Mouse (Mus musculus): ENCODE results near the gene Olfr1396.
"Not testable (repeated sequence)": the region's sequence is repeated elsewhere in the genome, so short reads cannot be mapped to it uniquely, and the experiment has no call there.

Gene Olfr1396

DNA sequence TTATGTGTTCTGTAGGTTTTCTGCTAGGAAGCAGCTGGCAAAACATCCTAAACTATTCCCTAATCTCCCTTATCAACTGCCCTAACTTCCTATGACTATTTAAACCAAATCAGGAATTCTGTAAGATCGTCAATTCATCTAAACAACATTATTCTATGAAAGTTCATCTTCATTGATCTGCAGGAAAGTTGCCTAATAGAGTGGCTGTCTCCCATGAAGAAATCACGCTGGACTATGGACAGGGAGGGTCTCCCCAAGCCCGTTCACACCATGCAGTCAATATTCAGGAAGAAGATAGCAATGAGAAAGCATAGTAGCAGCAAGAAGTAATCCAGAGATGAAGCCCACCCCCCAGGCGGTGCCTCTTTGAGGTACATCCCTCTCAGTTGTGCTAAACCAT lies 23.5 kb downstream of the Olfr1396 start:
- in situ Hi-C loops (cut with MboI, MseI) = no loop called here

- in situ Hi-C loops (cut with MboI, MseI) = no loop called here
These were observed 24.1 kb downstream of the Olfr1396 start for GRCm38 (mm10) chr11:49090551-49090950.

- in situ Hi-C loops (cut with MboI, MseI) = loop anchor here in 1 of 2 experiments (5.0 kb wide), 1 partner anchor 38 kb away; the partner anchor contains the start of gene 9930111J21Rik2
These were observed 24.8 kb downstream of the Olfr1396 start for GRCm38 (mm10) chr11:49089735-49090507.

- in situ Hi-C loops (cut with MboI, MseI) = loop anchor here in 1 of 2 experiments (5.0 kb wide), 1 partner anchor 37 kb away; the partner anchor contains the start of gene 9930111J21Rik2
These were observed 25.6 kb downstream of the Olfr1396 start for GRCm38 (mm10) chr11:49088990-49089652.

GRCm38 (mm10) chr11:49087830-49088616 lies 26.7 kb downstream of the Olfr1396 start:
- in situ Hi-C loops (cut with MboI, MseI) = loop anchor here in 1 of 2 experiments (5.0 kb wide), 1 partner anchor 36 kb away; the partner anchor contains the start of gene 9930111J21Rik2

GRCm38 (mm10) chr11:49086858-49087361 lies 27.8 kb downstream of the Olfr1396 start:
- in situ Hi-C loops (cut with MboI, MseI) = loop anchor here in 1 of 2 experiments (5.0 kb wide), 1 partner anchor 35 kb away; the partner anchor contains the start of gene 9930111J21Rik2

GRCm38 (mm10) chr11:49084875-49085274 lies 29.8 kb downstream of the Olfr1396 start:
- in situ Hi-C loops (cut with MboI, MseI) = loop anchor here in 1 of 2 experiments (5.0 kb wide), 1 partner anchor 33 kb away; the partner anchor contains the start of gene 9930111J21Rik2

- in situ Hi-C loops (cut with MboI, MseI) = no loop called here
These were observed 30.3 kb downstream of the Olfr1396 start for GRCm38 (mm10) chr11:49084385-49084784.

GRCm38 (mm10) chr11:49083808-49084207 lies 30.9 kb downstream of the Olfr1396 start:
- in situ Hi-C loops (cut with MboI, MseI) = no loop called here

DNA sequence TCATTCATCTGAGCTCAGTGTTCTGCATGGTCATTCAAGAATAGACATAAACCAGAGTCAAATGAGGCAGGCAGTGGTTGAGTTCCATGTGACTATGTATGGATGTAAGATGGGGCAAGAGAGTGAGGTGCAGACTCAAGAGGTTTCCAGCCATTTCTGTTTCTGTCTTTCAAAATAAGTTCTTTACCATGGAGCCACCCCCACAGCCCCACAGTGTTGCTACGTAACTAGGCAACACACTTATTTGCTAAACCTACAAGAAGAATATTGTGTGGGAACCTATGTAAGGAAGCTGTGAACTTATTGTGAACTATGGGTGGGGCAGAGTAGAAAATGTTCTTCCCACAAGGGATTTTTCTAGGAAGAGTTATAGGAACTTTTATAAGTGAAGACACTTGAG lies 31.5 kb downstream of the Olfr1396 start:
- in situ Hi-C loops (cut with MboI, MseI) = no loop called here

DNA sequence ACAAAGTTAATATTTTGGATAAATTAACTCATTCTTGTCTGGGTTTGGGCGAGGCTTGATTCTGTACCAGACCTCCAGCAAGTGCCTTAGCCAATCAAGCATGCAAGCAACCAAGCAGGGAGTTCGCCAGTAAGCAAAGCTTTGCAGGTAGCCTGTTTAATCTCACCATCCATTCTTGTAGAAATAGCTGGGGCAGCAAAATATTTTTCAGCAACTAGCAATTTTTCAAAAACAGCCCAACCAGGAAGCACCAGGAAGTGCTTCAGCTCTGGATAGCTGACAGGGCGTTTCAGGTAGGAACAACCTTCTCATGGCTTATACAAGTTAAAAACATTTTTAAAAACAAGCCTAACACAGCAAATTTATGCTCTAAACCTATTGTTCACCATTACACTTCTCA lies 32.8 kb downstream of the Olfr1396 start:
- in situ Hi-C loops (cut with MboI, MseI) = no loop called here

DNA sequence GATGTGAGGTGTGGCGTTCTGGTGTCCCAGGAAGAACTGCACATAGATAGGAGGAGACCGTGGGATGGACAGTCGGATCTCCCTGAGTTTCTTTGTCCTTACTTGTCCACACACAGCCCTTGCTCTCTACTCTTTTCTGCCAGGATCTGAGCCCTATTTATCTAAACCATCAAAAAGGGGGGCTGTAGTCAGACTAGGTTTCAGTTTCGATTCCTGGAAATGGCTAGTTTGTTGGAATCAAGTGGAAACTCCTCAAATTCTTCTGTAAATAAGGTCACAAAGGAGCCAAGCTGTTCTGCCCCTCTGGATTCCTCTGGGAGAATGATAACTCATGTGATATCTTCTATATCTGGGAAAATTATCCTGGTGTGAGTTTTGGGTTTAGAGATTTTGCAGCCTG lies 33.3 kb downstream of the Olfr1396 start:
- in situ Hi-C loops (cut with MboI, MseI) = no loop called here

- in situ Hi-C loops (cut with MboI, MseI) = no loop called here
These were observed 34.0 kb downstream of the Olfr1396 start for GRCm38 (mm10) chr11:49080636-49081035.

GRCm38 (mm10) chr11:49078719-49079118 lies 36.0 kb downstream of the Olfr1396 start:
- in situ Hi-C loops (cut with MboI, MseI) = no loop called here

- in situ Hi-C loops (cut with MboI, MseI) = no loop called here
These were observed 37.7 kb downstream of the Olfr1396 start for GRCm38 (mm10) chr11:49077012-49077411.

DNA sequence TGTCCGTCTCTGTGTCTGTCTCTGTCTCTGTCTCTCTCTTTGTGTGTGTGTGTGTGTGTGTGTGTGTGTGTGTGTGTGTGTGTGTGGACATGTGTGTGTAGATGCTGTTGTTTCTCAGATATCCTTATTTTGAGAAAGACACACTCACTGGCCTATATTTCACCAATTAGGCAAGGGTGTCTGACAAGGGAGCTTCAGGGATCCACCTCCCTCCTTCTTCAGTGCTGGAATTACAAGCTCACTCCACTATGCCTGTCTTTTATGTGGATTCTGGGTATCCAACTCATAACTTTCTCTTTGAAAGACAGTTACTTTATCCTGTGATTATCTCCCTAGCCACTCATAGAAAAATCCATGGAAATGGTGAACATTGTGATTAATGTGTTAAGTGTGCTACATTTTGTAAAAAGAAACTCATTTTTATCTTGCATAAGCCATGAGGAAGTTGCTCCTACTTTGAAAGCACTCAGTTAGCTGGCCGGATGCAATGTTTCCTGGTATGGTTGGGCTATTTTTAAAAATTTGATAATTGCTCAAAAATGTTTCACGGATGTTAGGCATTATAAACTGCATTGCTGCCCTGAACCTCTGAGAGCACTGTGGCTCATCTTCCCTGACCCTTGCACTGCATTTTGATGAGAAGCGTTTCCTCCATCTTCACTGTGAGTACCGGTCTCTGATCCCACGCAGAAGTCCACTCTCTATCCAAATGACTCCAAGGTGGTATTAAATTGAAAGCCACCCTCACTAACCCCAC lies 38.5 kb downstream of the Olfr1396 start, which contains the start of gene Ifi47:
Ifi47 (plus strand) TSS at position 587 of the 757 bp plus-strand sequence.
- in situ Hi-C loops (cut with MboI, MseI) = not testable (repeated sequence)

DNA sequence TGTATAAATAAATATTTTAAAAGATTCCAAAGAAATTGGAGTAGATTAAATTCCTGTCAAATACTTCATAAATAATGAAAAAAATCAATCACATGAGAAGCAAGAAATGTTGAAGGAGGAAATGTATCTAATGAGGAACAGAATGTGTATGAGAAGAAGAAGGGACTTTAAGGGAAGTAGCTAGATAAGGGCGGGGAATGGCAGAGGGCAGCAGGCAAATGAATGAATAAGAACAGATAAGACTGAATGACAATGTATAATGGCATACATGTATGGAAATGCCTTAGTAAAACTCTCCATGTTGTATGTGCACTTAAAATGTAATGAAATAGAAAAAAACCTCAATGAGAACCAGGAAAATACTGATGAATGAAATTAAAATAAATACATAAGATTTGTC lies 46.3 kb downstream of the Olfr1396 start:
- in situ Hi-C loops (cut with MboI, MseI) = no loop called here

DNA sequence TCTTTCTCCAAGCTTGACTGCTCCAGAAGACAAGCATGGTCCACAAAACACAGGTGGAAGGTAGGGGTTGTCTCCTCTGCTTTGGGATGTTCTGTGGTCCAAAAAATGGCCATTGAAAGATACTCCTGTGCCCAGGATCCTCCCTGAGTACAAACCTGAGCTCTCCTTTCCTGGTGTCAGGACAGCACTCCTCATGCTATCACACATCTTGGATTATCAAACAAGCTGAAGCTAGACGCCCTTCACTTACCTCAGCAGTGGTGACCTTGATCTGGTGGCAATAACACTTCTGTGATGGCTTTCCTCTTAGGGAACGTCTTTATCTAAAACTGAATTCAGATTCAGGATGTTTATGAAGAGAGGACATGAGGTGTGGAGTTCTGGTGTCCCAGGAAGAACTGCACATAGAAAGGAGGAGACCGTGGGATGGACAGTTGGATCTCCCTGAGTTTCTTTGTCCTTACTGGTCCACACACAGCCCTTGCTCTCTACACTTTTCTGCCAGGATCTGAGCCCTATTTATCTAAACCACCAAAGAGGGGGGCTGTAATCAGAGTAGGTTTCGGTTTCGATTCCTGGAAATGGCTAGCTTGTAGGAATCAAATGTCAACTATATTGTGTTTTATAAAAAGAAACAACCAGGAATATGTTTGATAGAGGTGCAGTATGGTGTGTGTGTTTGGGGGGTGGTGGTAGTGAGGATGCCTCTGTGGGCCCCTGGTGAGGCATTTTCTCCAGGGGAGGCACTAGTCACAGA lies 50.8 kb downstream of the Olfr1396 start, which contains the start of gene Tgtp2:
Tgtp2 (minus strand) TSS at position 494 of the 757 bp plus-strand sequence.
- in situ Hi-C loops (cut with MboI, MseI) = loop anchor here in 1 of 2 experiments (5.0 kb wide), 1 partner anchor 72 kb away; the partner anchor contains the start of genes Gm12185 and Tgtp1

DNA sequence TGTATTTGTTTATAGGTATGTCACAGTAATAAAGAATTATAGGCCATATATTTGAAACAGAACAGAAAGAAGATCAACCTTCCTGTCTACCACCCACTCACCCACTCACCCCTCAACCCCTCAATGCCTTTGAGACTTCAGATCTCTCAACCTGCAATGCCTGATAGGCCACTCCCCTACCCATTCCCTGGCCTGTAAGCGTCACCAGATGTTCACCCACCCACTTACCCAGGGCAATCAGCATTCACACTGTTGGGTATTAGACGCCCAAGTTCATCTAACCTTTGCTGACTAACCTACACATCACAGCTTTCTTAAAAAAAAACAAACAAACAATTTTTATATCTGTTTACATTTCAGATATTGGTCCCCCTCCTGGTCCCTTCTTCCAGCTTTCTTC lies 52.8 kb downstream of the Olfr1396 start:
- in situ Hi-C loops (cut with MboI, MseI) = loop anchor here in 1 of 2 experiments (5.0 kb wide), 1 partner anchor 70 kb away; the partner anchor contains the start of genes Gm12185 and Tgtp1
